Mouse (Mus musculus) liver, postnatal 0 days (tissue): ENCODE measurements at regions not wholly inside any gene's neighbourhood (a gene's known extent, or its start where the extent isn't known, plus 50 kb on each side); places are given as distances from the start of the nearest gene placed in this dataset.

Source experiments
- ATAC-seq: fragments of 200-750 bp; cut with Nextera tagmentation; 2 replicates; pipeline ENCODE4 v1.8.0; 2017; ENCODE audit warnings: mild to moderate bottlenecking, moderate library complexity
- DNase-seq: peaks from one replicate; pipeline ENCODE4 v3.0.0-alpha.2; 2016
- H3K27ac ChIP-seq: fragments of 300-500 bp; sonication (generic); 2 replicates; pipeline ENCODE4 v1.5.1; 2014; ENCODE audit warnings: antibody characterized with exemption, moderate library complexity, mild to moderate bottlenecking, low read depth
- H3K27me3 ChIP-seq: fragments of 300-500 bp; sonication (generic); 2 replicates; pipeline ENCODE4 v1.6.1; 2014; ENCODE audit warnings: low read length, control low read depth, mixed read lengths; ENCODE audit not compliant: insufficient read depth
- H3K36me3 ChIP-seq: fragments of 300-500 bp; sonication (generic); replicated peaks from 2 replicates; pipeline ENCODE4 v1.6.1; 2014; ENCODE audit warnings: mild to moderate bottlenecking, control low read depth, low read length, moderate library complexity, mixed read lengths; ENCODE audit not compliant: insufficient read depth
- H3K4me1 ChIP-seq: fragments of 300-500 bp; sonication (generic); 2 replicates; pipeline ENCODE4 v1.6.1; 2014; ENCODE audit warnings: antibody characterized with exemption, mild to moderate bottlenecking, control low read depth; ENCODE audit not compliant: insufficient read depth
- H3K4me2 ChIP-seq: fragments of 300-500 bp; sonication (generic); 2 replicates; pipeline ENCODE4 v1.6.1; 2014; ENCODE audit warnings: low read depth, mild to moderate bottlenecking, low read length, moderate library complexity, mixed read lengths
- H3K4me3 ChIP-seq: fragments of 300-500 bp; sonication (generic); 2 replicates; pipeline ENCODE4 v1.5.1; 2014; ENCODE audit warnings: low read depth, low read length
- H3K9ac ChIP-seq: fragments of 300-500 bp; sonication (generic); replicated peaks from 2 replicates; pipeline ENCODE4 v1.6.1; 2014; ENCODE audit warnings: mild to moderate bottlenecking, moderate library complexity
- H3K9me3 ChIP-seq: fragments of 300-500 bp; sonication (generic); 2 replicates; pipeline ENCODE4 v1.6.1; 2016; ENCODE audit warnings: mild to moderate bottlenecking, control low read depth, low read length, mixed read lengths
- CTCF ChIP-seq: sonication (generic); IDR thresholded peaks from 2 replicates; pipeline ENCODE4 v1.5.1; 2016; ENCODE audit warnings: antibody characterized with exemption, low read depth
- EP300 ChIP-seq: IDR thresholded peaks from 2 replicates; pipeline ENCODE4 v1.6.1; 2016; ENCODE audit warnings: antibody characterized with exemption, low read depth, mild to moderate bottlenecking
- WGBS: fragments of 180-500 bp; shearing (Covaris S2); extraction: QIAGEN DNeasy Blood & Tissue Kit; methylation state at CpG from one replicate; pipeline ENCODE4 v1.1.7; 2014; ENCODE audit not compliant: insufficient replicate concordance; 5-methylcytosine and 5-hydroxymethylcytosine counted together

DNA sequence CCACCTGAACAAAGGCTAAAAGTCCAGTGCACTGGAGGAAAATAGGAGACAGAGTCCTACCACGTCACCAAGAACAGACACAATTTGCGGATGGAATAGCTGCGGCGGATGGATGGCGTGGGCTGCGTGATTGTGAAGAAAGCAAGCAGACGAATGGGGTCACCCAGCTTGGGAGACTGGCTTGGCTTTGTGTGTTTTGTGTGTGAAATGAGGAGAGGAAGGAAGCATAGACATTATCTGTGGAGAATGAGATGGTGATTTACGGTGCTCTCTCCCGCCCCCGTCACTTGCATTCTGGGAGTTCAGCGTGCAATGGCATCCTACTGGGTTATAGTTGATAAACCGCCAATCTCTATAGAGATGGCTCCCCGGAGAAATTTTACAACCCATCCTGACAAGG is 252.1 kb upstream of the Gm10131 start:
- Histone ChIP-seq H3K36me3 (no peaks in the 10 kb centered on the region), H3K9me3 (no peaks in the 10 kb centered on the region), H3K4me3 (no peak overlapping the region), H3K9ac (no peak overlapping the region), H3K4me2 (no peak overlapping the region), H3K27me3 (no peaks in the 10 kb centered on the region), H3K4me1 (no peaks in the 10 kb centered on the region), H3K27ac (no peak overlapping the region)
- DNase-seq (no peak), ATAC-seq (no peak)
- TF ChIP-seq CTCF (no peak), EP300 (no peak)
- 74% methylated on average over 13 of the region's 13 CpGs for WGBS

- H3K27ac ChIP-seq = no peak overlapping the region
- no peak overlapping the region for H3K4me3 ChIP-seq
- no peak for TF ChIP-seq CTCF
- H3K4me2 ChIP-seq = no peak overlapping the region
- no peak for ATAC-seq
- H3K9me3 ChIP-seq = no peaks in the 10 kb centered on the region
- H3K4me1 ChIP-seq = no peaks in the 10 kb centered on the region
- 44% methylated on average over 4 of the region's 4 CpGs for whole genome bisulfite sequencing
- H3K36me3 ChIP-seq = no peaks in the 10 kb centered on the region
- no peak for DNase-seq
- no peaks in the 10 kb centered on the region for H3K27me3 ChIP-seq
- no peak overlapping the region for H3K9ac ChIP-seq
These were observed 251.6 kb upstream of the Gm10131 start for GRCm38 (mm10) chr8:34363131-34363530.

- no peaks in the 10 kb centered on the region for H3K4me1 ChIP-seq
- H3K36me3 ChIP-seq = no peaks in the 10 kb centered on the region
- TF ChIP-seq EP300 = no peak
- no peak for TF ChIP-seq CTCF
- no peak overlapping the region for H3K9ac ChIP-seq
- no peak overlapping the region for H3K4me3 ChIP-seq
- H3K9me3 ChIP-seq = no peaks in the 10 kb centered on the region
- no peaks in the 10 kb centered on the region for H3K27me3 ChIP-seq
- ATAC-seq = no peak
- 71% methylated on average over 3 of the region's 3 CpGs for WGBS
- no peak overlapping the region for H3K27ac ChIP-seq
- H3K4me2 ChIP-seq = no peak overlapping the region
- no peak for DNase-seq
These were observed 249.8 kb upstream of the Gm10131 start for GRCm38 (mm10) chr8:34361377-34361776.

DNA sequence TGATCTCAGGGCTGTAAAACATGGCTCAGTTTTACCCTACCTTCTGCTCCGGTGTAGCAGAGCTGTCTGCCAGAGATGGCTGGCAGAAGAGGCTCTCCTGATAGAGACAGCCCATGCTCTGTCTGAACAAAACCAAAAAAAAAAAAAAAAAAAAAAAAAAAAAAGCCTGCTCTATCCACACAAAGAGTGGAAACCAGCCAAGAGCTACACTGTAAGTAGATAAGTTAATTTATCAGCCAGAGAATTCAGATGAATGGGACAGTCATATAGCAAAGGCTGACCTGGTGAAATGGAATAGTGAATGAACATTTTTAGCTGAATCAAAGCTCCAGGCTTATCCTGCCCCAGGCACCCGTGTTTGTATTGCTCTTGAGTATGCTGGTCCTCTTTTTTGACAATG is 248.2 kb upstream of the Gm10131 start:
- H3K36me3 ChIP-seq = no peaks in the 10 kb centered on the region
- TF ChIP-seq EP300 (no peak), CTCF (no peak)
- no peak overlapping the region for H3K4me2 ChIP-seq
- 46% methylated on average over 2 of the region's 2 CpGs for WGBS
- H3K9ac ChIP-seq = no peak overlapping the region
- H3K9me3 ChIP-seq = no peaks in the 10 kb centered on the region
- no peak overlapping the region for H3K27ac ChIP-seq
- no peaks in the 10 kb centered on the region for H3K27me3 ChIP-seq
- no peaks in the 10 kb centered on the region for H3K4me1 ChIP-seq
- no peak for ATAC-seq
- DNase-seq = no peak
- H3K4me3 ChIP-seq = no peak overlapping the region

GRCm38 (mm10) chr8:34355059-34355458 is 243.5 kb upstream of the Gm10131 start:
- ATAC-seq (no peak), DNase-seq (no peak)
- H3K27me3 ChIP-seq = no peaks in the 10 kb centered on the region
- H3K9me3 ChIP-seq = no peaks in the 10 kb centered on the region
- 84% methylated on average over 13 of the region's 13 CpGs for WGBS
- no peak overlapping the region for H3K4me3 ChIP-seq
- H3K4me2 ChIP-seq = no peak overlapping the region
- H3K27ac ChIP-seq = no peak overlapping the region
- no peaks in the 10 kb centered on the region for H3K4me1 ChIP-seq
- TF ChIP-seq CTCF (no peak), EP300 (no peak)
- no peaks in the 10 kb centered on the region for H3K36me3 ChIP-seq
- H3K9ac ChIP-seq = no peak overlapping the region

DNA sequence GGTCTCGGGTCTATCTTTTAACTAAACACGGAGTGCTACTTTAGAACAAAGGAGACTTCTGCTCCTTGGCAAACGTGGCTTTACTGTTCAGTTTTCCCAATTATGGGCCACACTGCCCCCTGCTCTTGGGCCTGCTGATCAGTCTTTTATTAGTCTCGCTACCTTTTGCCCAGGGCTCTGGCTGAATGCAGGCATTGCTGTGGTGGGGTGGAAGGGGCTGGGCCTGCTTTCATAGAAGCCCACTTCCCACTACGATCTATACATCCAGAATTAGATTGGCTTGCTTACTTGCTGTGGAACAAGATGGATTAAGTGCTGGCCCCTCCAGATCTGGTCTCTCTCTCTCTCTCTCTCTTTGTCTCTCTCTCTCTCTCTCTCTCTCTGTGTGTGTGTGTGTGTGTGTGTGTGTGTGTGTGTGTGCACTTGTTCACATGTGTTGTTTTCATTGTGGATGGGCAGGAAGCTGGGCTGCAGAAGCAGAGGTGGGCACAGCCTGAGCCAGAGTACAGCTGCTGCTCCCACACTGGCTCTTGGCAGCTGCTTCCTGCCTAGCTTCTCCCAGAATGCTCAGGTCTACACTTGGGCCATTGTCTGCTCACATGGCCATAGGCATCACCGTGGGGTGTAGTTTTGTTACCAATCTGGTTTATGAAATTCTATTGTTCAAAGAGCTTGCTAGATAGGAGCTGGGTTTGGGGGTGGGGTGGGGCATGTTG is 241.8 kb upstream of the Gm10131 start:
- no peak overlapping the region for H3K27ac ChIP-seq
- no peak overlapping the region for H3K9ac ChIP-seq
- H3K4me1 ChIP-seq = no peaks in the 10 kb centered on the region
- no peak for DNase-seq
- H3K4me3 ChIP-seq = no peak overlapping the region
- H3K36me3 ChIP-seq = no peaks in the 10 kb centered on the region
- H3K4me2 ChIP-seq = no peak overlapping the region
- WGBS = 59% methylated on average over 6 of the region's 6 CpGs
- ATAC-seq = no peak
- no peaks in the 10 kb centered on the region for H3K9me3 ChIP-seq
- no peak for TF ChIP-seq CTCF
- no peak for TF ChIP-seq EP300
- no peaks in the 10 kb centered on the region for H3K27me3 ChIP-seq

DNA sequence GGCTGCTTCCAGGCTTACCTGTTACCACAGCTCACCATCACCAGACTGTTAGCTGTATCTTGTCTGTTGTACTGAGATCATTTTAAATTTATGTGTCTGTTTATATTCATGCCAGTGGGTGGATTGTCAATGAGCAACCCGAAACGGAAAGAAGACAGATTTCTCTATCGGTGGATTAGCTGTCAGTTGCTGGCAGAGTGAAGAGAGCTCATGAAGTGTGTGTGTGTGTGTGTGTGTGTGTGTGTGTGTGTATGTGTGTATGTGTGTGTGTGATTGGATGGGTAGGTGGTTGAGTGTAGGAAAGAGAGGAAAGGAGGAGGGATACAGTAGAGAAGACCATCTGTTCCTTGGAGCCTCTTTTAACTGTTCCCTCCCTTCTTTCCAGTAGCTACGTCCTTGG is 223.3 kb upstream of the Gm10131 start:
- no peaks in the 10 kb centered on the region for H3K27me3 ChIP-seq
- H3K4me1 ChIP-seq = no peaks in the 10 kb centered on the region
- no peak for TF ChIP-seq CTCF
- TF ChIP-seq EP300 = no peak
- no peak overlapping the region for H3K27ac ChIP-seq
- H3K4me2 ChIP-seq = no peak overlapping the region
- H3K36me3 ChIP-seq = no peaks in the 10 kb centered on the region
- no peak overlapping the region for H3K4me3 ChIP-seq
- no peak overlapping the region for H3K9ac ChIP-seq
- WGBS = 78% methylated on average over 4 of the region's 4 CpGs
- DNase-seq (no peak), ATAC-seq (no peak)
- H3K9me3 ChIP-seq = no peaks in the 10 kb centered on the region
